Mouse (Mus musculus): ENCODE measurements around the gene Gm21969. TPM values are rescaled to one million over a fixed set of nuclear protein-coding genes. Genes with fewer than 3 reads are reported as not detected.
A peak's percentile ranks its signal among the peaks of the same experiment; 100 is the strongest.

Gene Gm21969
- polyA plus RNA-seq, 1 experiment from 2014 or later: not detected

DNA sequence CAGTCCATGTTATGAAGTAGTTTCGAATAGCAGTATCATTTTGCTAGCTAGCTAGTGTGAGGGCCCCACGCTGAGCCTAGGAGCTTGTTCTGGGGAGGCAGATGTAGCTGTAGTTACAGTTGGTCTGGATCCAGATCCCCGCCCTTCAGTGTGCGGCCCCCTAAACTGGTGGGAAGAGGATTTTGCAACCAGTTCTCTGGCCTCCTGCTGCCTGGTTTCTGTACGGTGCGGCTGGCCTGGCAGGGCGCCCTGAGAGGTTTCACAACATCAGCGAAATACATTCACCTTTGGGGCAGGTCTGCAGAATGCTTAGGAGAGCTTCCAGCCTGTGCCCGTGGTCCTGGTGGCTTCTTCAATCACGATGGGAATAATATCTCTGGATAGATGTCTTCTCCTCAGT lies 21.7 kb downstream of the Gm21969 start:
- ATAC-seq (ENCODE audit: low FRiP score): no peak
- H3K4me1 ChIP-seq: peaks cover 20% of the 10 kb centered on the region
- H3K36me3 ChIP-seq: no peaks in the 10 kb centered on the region
- H3K27ac ChIP-seq: no peak overlapping the region
- no peak overlapping the region for H3K4me2 ChIP-seq (replicated peaks)
- no peaks in the 10 kb centered on the region for H3K27me3 ChIP-seq
- WGBS: 83% methylated on average over 10 of the region's 10 CpGs
- H3K4me3 ChIP-seq: no peak overlapping the region
- H3K9me3 ChIP-seq (replicated peaks): no peaks in the 10 kb centered on the region
- H3K9ac ChIP-seq: no peak overlapping the region

GRCm38 (mm10) chr4:139627361-139627760 lies 24.4 kb downstream of the Gm21969 start:
- Histone ChIP-seq H3K4me2 (replicated peaks) (no peak overlapping the region), H3K27me3 (no peaks in the 10 kb centered on the region), H3K4me1 (peaks cover 15% of the 10 kb centered on the region), H3K27ac (no peak overlapping the region), H3K36me3 (no peaks in the 10 kb centered on the region), H3K9ac (no peak overlapping the region), H3K9me3 (replicated peaks) (no peaks in the 10 kb centered on the region), H3K4me3 (no peak overlapping the region)
- WGBS: 91% methylated on average over 11 of the region's 11 CpGs
- ATAC-seq (ENCODE audit: low FRiP score): no peak

DNA sequence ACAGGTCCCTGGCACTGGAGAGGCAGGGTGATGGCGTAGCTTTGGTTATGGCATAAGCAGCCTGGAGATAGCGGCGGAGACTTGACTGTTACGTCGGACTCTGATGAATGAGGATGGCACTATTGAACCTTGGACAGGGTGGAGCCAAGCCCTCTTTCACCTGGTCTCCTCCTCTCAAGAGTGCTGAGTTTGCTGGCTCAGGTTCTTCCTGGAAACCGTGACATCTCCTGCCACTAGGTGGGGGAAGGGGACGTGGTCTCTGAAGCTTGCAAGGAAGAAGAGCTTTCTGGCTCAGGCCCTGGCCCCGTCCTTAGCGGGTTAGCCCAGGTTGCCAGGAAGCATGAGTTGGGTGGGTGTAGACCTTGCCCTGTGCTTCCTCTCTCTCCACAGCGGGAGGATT lies 27.2 kb downstream of the Gm21969 start:
- no peak for ATAC-seq (ENCODE audit: low FRiP score)
- Histone ChIP-seq H3K36me3 (no peaks in the 10 kb centered on the region; the same call in 1 of the 2 replicates), H3K4me3 (no peak overlapping the region), H3K4me1 (no peaks in the 10 kb centered on the region), H3K27me3 (no peaks in the 10 kb centered on the region), H3K9ac (no peak overlapping the region), H3K27ac (no peak overlapping the region), H3K4me2 (replicated peaks) (no peak overlapping the region), H3K9me3 (replicated peaks) (no peaks in the 10 kb centered on the region)
- WGBS: 78% methylated on average over 10 of the region's 10 CpGs

- no peaks in the 10 kb centered on the region for H3K4me1 ChIP-seq
- no peak overlapping the region for H3K4me3 ChIP-seq
- WGBS: 79% methylated on average over 5 of the region's 5 CpGs
- no peak overlapping the region for H3K4me2 ChIP-seq (replicated peaks)
- no peaks in the 10 kb centered on the region for H3K27me3 ChIP-seq
- ATAC-seq (ENCODE audit: low FRiP score): no peak
- no peak overlapping the region for H3K27ac ChIP-seq
- no peak overlapping the region for H3K9ac ChIP-seq
- H3K9me3 ChIP-seq (replicated peaks): no peaks in the 10 kb centered on the region
- no peaks in the 10 kb centered on the region; the same call in 1 of the 2 replicates for H3K36me3 ChIP-seq
These were observed 28.2 kb downstream of the Gm21969 start for GRCm38 (mm10) chr4:139631141-139631540.

- Histone ChIP-seq H3K9me3 (replicated peaks) (no peaks in the 10 kb centered on the region), H3K4me3 (no peak overlapping the region), H3K27me3 (no peaks in the 10 kb centered on the region), H3K36me3 (no peaks in the 10 kb centered on the region; the same call in 1 of the 2 replicates), H3K4me2 (replicated peaks) (no peak overlapping the region), H3K4me1 (no peaks in the 10 kb centered on the region), H3K27ac (no peak overlapping the region), H3K9ac (no peak overlapping the region)
- WGBS: 83% methylated on average over 7 of the region's 7 CpGs
- no peak for ATAC-seq (ENCODE audit: low FRiP score)
These were observed 28.7 kb downstream of the Gm21969 start for GRCm38 (mm10) chr4:139631569-139632253.

- no peak overlapping the region for H3K4me3 ChIP-seq
These were observed 29.2 kb downstream of the Gm21969 start for GRCm38 (mm10) chr4:139632254-139632580.

GRCm38 (mm10) chr4:139636373-139636772 lies 33.4 kb downstream of the Gm21969 start:
- no peaks in the 10 kb centered on the region; the same call in 1 of the 2 replicates for H3K36me3 ChIP-seq
- peaks cover 21% of the 10 kb centered on the region for H3K4me1 ChIP-seq
- H3K4me2 ChIP-seq (replicated peaks): no peak overlapping the region
- 26% methylated on average over 7 of the region's 7 CpGs for WGBS
- H3K9ac ChIP-seq: no peak overlapping the region
- H3K4me3 ChIP-seq: no peak overlapping the region
- H3K27me3 ChIP-seq: peaks cover 6% of the 10 kb centered on the region
- no peak for ATAC-seq (ENCODE audit: low FRiP score)
- no peaks in the 10 kb centered on the region for H3K9me3 ChIP-seq (replicated peaks)
- no peak overlapping the region for H3K27ac ChIP-seq

More at GRCm38 (mm10) chr4:139632254-139632580, 29.2 kb downstream of the Gm21969 start:
- Histone ChIP-seq H3K9me3 (replicated peaks) (no peaks in the 10 kb centered on the region), H3K4me1 (no peaks in the 10 kb centered on the region), H3K36me3 (no peaks in the 10 kb centered on the region; the same call in 1 of the 2 replicates), H3K4me2 (replicated peaks) (no peak overlapping the region), H3K27ac (no peak overlapping the region), H3K9ac (no peak overlapping the region), H3K27me3 (no peaks in the 10 kb centered on the region)
- 89% methylated on average over 10 of the region's 10 CpGs for WGBS
- no peak for ATAC-seq (ENCODE audit: low FRiP score)

GRCm38 (mm10) chr4:139637847-139638246 lies 34.9 kb downstream of the Gm21969 start:
- Histone ChIP-seq H3K4me2 (replicated peaks) (no peak overlapping the region), H3K36me3 (no peaks in the 10 kb centered on the region; the same call in 1 of the 2 replicates), H3K27ac (no peak overlapping the region), H3K9me3 (replicated peaks) (no peaks in the 10 kb centered on the region), H3K4me1 (peaks cover 36% of the 10 kb centered on the region), H3K9ac (no peak overlapping the region), H3K27me3 (peaks cover 20% of the 10 kb centered on the region), H3K4me3 (no peak overlapping the region)
- WGBS: 91% methylated on average over 9 of the region's 9 CpGs
- no peak for ATAC-seq (ENCODE audit: low FRiP score)

DNA sequence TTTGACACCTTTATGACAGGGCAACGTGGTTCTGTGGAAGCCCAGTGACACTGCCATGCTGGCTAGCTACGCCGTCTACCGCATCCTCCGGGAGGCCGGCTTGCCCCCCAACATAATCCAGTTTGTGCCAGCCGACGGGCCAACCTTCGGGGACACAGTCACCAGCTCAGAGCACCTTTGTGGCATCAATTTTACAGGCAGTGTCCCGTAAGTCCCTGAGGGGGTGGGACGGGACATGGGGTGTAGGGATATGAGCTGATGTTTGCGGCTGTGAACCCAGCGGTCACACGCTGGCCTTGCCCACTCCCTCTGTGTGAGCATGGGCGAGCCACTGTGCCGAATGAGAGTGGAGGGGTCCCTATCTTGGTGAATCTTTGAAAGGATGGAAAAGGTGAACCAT lies 35.4 kb downstream of the Gm21969 start:
- no peak overlapping the region for H3K9ac ChIP-seq
- peaks cover 25% of the 10 kb centered on the region for H3K27me3 ChIP-seq
- H3K4me1 ChIP-seq: peaks cover 36% of the 10 kb centered on the region
- ATAC-seq (ENCODE audit: low FRiP score): no peak
- no peak overlapping the region for H3K4me3 ChIP-seq
- H3K4me2 ChIP-seq (replicated peaks): no peak overlapping the region
- no peaks in the 10 kb centered on the region; the same call in 1 of the 2 replicates for H3K36me3 ChIP-seq
- 92% methylated on average over 16 of the region's 16 CpGs for WGBS
- H3K27ac ChIP-seq: no peak overlapping the region
- H3K9me3 ChIP-seq (replicated peaks): no peaks in the 10 kb centered on the region

- Histone ChIP-seq H3K9me3 (replicated peaks) (no peaks in the 10 kb centered on the region), H3K27me3 (peaks cover 29% of the 10 kb centered on the region), H3K27ac (peak overlapping the region; percentile 68), H3K4me1 (peaks cover 40% of the 10 kb centered on the region), H3K4me3 (no peak overlapping the region), H3K36me3 (0 out of 2 replicates have a peak, but pooled peaks cover 2% of the 10 kb centered on the region), H3K4me2 (replicated peaks) (peak overlapping the region; percentile 17; the same call in 1 of the 2 replicates), H3K9ac (peak overlapping the region; percentile 29)
- WGBS: 20% methylated on average over 12 of the region's 12 CpGs
- peak; percentile 41 for ATAC-seq (ENCODE audit: low FRiP score)
These were observed 36.8 kb downstream of the Gm21969 start for GRCm38 (mm10) chr4:139639801-139640200.

- 67% methylated on average over 12 of the region's 12 CpGs for WGBS
- H3K36me3 ChIP-seq: 0 out of 2 replicates have a peak, but pooled peaks cover 7% of the 10 kb centered on the region
- peaks cover 40% of the 10 kb centered on the region for H3K4me1 ChIP-seq
- H3K27me3 ChIP-seq: peaks cover 29% of the 10 kb centered on the region
- ATAC-seq (ENCODE audit: low FRiP score): peak; percentile 15; the same call in 1 of the 2 replicates
- H3K4me2 ChIP-seq (replicated peaks): no peak overlapping the region
- H3K4me3 ChIP-seq: no peak overlapping the region
- H3K9me3 ChIP-seq (replicated peaks): no peaks in the 10 kb centered on the region
- peak overlapping the region; percentile 68; the same call in 1 of the 2 replicates for H3K27ac ChIP-seq
- H3K9ac ChIP-seq: no peak overlapping the region; the same call in 1 of the 2 replicates
These were observed 37.3 kb downstream of the Gm21969 start for GRCm38 (mm10) chr4:139640333-139640732.

- Histone ChIP-seq H3K36me3 (0 out of 2 replicates have a peak, but pooled peaks cover 7% of the 10 kb centered on the region), H3K27ac (no peak overlapping the region), H3K9me3 (replicated peaks) (no peaks in the 10 kb centered on the region), H3K9ac (no peak overlapping the region), H3K4me3 (no peak overlapping the region), H3K4me2 (replicated peaks) (no peak overlapping the region), H3K4me1 (peaks cover 40% of the 10 kb centered on the region), H3K27me3 (peaks cover 29% of the 10 kb centered on the region)
- no peak for ATAC-seq (ENCODE audit: low FRiP score)
- WGBS: 52% methylated on average over 6 of the region's 6 CpGs
These were observed 37.8 kb downstream of the Gm21969 start for GRCm38 (mm10) chr4:139640775-139641174.
